Mouse (Mus musculus): ENCODE measurements around the gene Smoc2. TPM values are rescaled to one million over a fixed set of nuclear protein-coding genes. Genes with fewer than 3 reads are reported as not detected.

The Smoc2 gene
- polyA plus RNA-seq, 1 experiment, result 0.24 TPM

DNA sequence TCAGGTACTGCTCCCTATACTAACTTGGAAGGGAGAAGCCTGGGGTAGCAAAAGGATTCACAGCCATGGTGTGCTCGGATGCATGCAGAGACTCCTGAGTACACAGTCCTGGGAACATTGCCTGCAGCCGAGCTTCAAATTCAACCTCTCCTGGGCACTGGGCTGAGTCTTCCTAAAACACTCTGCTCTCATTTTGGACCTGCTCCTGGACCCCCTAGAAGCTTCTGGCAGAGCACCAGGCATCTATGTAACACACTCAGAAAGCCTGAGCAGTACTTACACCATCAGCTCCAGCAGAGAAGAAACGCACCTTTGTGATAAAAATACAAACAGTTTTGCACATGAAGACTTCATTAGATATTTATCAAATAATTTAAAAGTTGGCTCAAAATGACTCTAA lies 18.3 kb upstream of the Smoc2 start:
- H3K4me1 ChIP-seq (ENCODE audit: control insufficient read depth), result peaks cover 52% of the 10 kb centered on the region
- H3K27me3 ChIP-seq (ENCODE audit: control insufficient read depth), result peaks cover 12% of the 10 kb centered on the region
- no peaks in the 10 kb centered on the region for H3K9me3 ChIP-seq (ENCODE audit: control insufficient read depth, low read length)
- H3K36me3 ChIP-seq (ENCODE audit: control insufficient read depth), result peaks cover 9% of the 10 kb centered on the region
- TF ChIP-seq GATA1 (IDR thresholded peaks at IDR 0.05; ENCODE audit: low read length), result no peak
- H3K4me3 ChIP-seq (replicated peaks), result no peak overlapping the region

DNA sequence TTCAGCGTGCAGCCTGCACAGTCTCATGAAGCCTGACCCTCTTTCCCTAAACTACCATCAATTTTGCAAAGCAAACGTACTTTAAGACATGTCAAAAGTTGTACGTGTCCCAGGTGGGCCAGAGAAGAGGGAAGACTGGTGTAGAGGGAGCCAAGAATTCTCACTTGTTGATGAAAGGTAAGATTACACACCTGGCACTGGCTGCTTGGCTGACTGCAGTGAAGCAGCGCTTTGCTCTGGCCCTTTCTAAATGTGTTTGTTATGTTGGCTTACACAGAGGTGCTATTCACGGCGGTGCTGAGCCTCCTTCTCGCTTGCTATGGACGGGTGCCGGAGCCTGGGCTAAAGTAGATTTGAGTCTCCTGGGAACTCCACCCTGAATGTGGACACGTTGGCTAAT lies 17.1 kb upstream of the Smoc2 start:
- Histone ChIP-seq H3K4me1 (ENCODE audit: control insufficient read depth) (peaks cover 46% of the 10 kb centered on the region), H3K36me3 (ENCODE audit: control insufficient read depth) (peaks cover 9% of the 10 kb centered on the region), H3K4me3 (replicated peaks) (no peak overlapping the region), H3K27me3 (ENCODE audit: control insufficient read depth) (peaks cover 14% of the 10 kb centered on the region), H3K9me3 (ENCODE audit: control insufficient read depth, low read length) (no peaks in the 10 kb centered on the region)
- TF ChIP-seq TAL1 (IDR thresholded peaks at IDR 0.05; ENCODE audit: low read length) (no peak), GATA1 (IDR thresholded peaks at IDR 0.05; ENCODE audit: low read length) (no peak)

DNA sequence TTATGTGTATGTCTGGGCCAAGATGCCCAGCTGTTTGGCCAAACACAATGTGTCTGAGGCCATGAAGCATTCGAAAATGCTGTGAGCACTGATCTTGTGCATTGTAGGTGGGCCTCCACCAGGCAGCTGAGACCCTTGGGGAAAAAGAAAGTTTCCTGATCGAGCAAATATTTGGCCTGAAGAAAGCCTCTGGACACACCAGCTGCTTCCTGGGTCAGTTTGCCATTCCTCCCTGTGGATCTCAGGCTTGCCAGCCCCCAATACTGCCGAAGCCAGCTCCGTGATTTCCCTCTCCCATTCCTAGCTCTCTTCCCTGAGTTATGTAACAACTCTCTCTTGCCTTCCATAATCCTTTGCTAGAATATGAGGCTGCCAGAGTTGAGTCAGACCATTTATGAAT lies 11.3 kb upstream of the Smoc2 start:
- TF ChIP-seq GATA1 (IDR thresholded peaks at IDR 0.05; ENCODE audit: low read length) (no peak), TAL1 (IDR thresholded peaks at IDR 0.05; ENCODE audit: low read length) (no peak)
- Histone ChIP-seq H3K4me3 (replicated peaks) (no peak overlapping the region), H3K9me3 (ENCODE audit: control insufficient read depth, low read length) (no peaks in the 10 kb centered on the region), H3K4me1 (ENCODE audit: control insufficient read depth) (peaks cover 29% of the 10 kb centered on the region), H3K36me3 (ENCODE audit: control insufficient read depth) (no peaks in the 10 kb centered on the region), H3K27me3 (ENCODE audit: control insufficient read depth) (peaks cover 14% of the 10 kb centered on the region)

DNA sequence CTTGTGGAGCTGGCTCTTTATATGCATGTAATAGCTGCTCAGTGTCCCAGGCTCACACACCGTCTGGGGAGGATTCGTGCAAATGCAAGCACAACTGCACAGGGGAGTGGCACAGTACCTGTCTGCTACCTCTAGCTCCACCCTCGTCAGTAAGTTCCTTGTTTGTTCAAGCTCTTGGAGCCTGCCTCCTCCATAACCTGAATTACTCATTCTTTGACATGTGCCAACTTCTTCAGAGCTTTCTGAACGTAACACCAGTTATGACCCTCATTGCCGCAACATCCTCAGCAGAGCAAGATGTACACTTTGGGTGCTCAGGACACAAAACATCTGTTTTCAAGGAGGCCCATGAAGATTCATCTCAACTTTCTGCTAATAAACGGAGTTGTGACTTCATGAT lies 5.9 kb upstream of the Smoc2 start:
- Histone ChIP-seq H3K9me3 (ENCODE audit: control insufficient read depth, low read length) (no peaks in the 10 kb centered on the region), H3K27me3 (ENCODE audit: control insufficient read depth) (peaks cover 38% of the 10 kb centered on the region), H3K36me3 (ENCODE audit: control insufficient read depth) (no peaks in the 10 kb centered on the region), H3K4me1 (ENCODE audit: control insufficient read depth) (peaks cover 8% of the 10 kb centered on the region), H3K4me3 (replicated peaks) (no peak overlapping the region)
- TF ChIP-seq TAL1 (IDR thresholded peaks at IDR 0.05; ENCODE audit: low read length) (no peak), GATA1 (IDR thresholded peaks at IDR 0.05; ENCODE audit: low read length) (no peak)

DNA sequence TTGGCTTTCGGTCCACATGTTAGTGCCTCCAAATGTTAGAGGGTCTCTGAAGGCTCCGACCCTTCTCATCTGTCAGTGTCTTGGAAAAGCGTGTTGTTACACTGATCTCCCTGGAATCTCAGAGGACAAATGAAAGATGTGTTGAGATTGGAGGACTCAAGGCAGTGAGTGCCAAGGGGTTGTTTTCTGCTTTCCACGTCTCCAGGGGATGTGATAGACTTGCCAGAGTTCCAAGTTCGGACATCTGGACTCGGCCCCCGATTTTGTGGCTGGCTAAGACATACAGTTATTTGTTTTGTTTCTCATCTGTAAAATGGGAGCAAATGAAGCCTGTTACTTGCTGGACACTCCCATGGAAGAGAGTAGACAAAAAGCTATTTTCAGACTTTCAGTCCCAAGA lies 2.0 kb upstream of the Smoc2 start:
- TF ChIP-seq TAL1 (IDR thresholded peaks at IDR 0.05; ENCODE audit: low read length), result no peak
- no peak for TF ChIP-seq GATA1 (IDR thresholded peaks at IDR 0.05; ENCODE audit: low read length)
- Histone ChIP-seq H3K27me3 (ENCODE audit: control insufficient read depth) (peaks cover 78% of the 10 kb centered on the region), H3K4me3 (replicated peaks) (no peak overlapping the region), H3K36me3 (ENCODE audit: control insufficient read depth) (no peaks in the 10 kb centered on the region), H3K9me3 (ENCODE audit: control insufficient read depth, low read length) (peaks cover 3% of the 10 kb centered on the region; the same call in 1 of the 2 replicates), H3K4me1 (ENCODE audit: control insufficient read depth) (peaks cover 8% of the 10 kb centered on the region)

DNA sequence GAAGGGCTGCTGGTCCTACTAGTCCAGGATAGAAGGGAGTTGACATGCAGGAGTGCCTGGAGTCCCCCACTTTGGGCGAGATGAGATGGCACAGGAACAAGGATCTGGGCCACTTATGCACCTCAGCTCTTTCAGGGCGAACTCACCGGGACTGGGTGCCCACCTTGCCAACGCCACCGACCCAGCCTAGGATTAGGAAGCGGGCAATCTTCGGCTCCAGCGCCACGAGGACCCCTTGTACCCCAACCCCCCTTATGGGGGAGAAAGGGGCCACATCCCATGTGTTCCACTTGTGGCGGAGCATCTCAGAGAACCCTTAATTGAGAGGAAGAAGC lies 627 bp downstream of the Smoc2 start:
- H3K9me3 ChIP-seq (ENCODE audit: control insufficient read depth, low read length), result peaks cover 3% of the 10 kb centered on the region; the same call in 1 of the 2 replicates
- TF ChIP-seq GATA1 (IDR thresholded peaks at IDR 0.05; ENCODE audit: low read length) (no peak), TAL1 (IDR thresholded peaks at IDR 0.05; ENCODE audit: low read length) (no peak)
- peak overlapping the region; percentile 60 for H3K4me3 ChIP-seq (replicated peaks)
- H3K27me3 ChIP-seq (ENCODE audit: control insufficient read depth), result peaks cover 88% of the 10 kb centered on the region
- H3K4me1 ChIP-seq (ENCODE audit: control insufficient read depth), result peaks cover 8% of the 10 kb centered on the region
- H3K36me3 ChIP-seq (ENCODE audit: control insufficient read depth), result no peaks in the 10 kb centered on the region

DNA sequence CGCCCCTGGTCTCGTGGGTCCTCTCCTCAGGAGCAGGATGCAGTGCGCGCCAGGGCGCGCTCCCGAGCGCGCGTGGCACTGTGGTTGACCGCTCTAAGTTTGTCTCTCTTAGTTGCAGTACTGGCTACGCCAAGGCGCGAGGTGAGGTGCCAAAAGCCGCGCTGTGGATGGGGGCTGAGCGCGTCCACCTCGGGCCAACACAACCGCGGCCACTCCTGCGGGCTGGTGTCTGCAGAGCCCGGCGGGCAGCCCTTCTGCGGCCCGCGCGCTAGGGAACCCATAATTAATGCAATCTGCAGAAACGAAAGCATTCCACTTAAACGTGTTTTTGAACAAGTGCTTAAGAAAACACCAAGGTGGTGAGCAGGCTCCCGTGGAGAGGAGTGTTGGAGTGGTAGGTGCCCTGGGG lies 1.1 kb downstream of the Smoc2 start:
- H3K9me3 ChIP-seq (ENCODE audit: control insufficient read depth, low read length), result peaks cover 3% of the 10 kb centered on the region; the same call in 1 of the 2 replicates
- TF ChIP-seq TAL1 (IDR thresholded peaks at IDR 0.05; ENCODE audit: low read length), result no peak
- TF ChIP-seq GATA1 (IDR thresholded peaks at IDR 0.05; ENCODE audit: low read length), result no peak
- H3K36me3 ChIP-seq (ENCODE audit: control insufficient read depth), result no peaks in the 10 kb centered on the region
- H3K27me3 ChIP-seq (ENCODE audit: control insufficient read depth), result peaks cover 83% of the 10 kb centered on the region
- H3K4me1 ChIP-seq (ENCODE audit: control insufficient read depth), result peaks cover 8% of the 10 kb centered on the region
- peak overlapping the region; percentile 60 for H3K4me3 ChIP-seq (replicated peaks)

DNA sequence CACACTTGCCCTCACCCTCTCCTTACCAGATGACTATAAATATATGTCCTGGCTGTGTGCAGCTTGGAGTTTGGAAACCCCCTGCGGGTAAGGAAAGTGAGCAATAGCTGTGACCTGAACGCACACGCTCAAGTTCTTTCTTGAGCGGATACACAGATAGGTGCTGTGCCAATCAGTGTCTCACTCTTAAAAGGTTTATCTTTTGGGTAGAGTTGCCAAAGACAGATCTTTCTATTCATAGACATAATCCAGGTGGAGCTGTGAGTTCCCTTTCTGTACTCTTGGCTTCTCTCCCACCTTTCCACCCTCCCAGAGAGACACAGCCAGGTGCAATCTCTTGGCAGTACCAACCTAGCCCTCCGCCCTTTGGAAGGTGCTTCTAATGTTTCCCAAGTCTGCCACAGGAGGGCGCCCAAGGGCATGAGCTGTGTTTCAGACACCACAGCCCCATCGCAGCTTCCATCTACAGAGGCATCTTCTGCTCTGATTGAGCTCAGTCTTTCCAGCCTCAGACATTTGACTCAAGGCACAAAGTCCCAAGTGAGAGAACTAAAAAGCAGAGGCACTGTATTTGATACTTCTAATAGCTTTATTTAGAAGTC lies 8.8 kb downstream of the Smoc2 start:
- no peaks in the 10 kb centered on the region for H3K36me3 ChIP-seq (ENCODE audit: control insufficient read depth)
- H3K27me3 ChIP-seq (ENCODE audit: control insufficient read depth), result peaks cover 16% of the 10 kb centered on the region
- H3K4me3 ChIP-seq (replicated peaks), result no peak overlapping the region
- no peaks in the 10 kb centered on the region for H3K9me3 ChIP-seq (ENCODE audit: control insufficient read depth, low read length)
- TF ChIP-seq TAL1 (IDR thresholded peaks at IDR 0.05; ENCODE audit: low read length) (no peak), GATA1 (IDR thresholded peaks at IDR 0.05; ENCODE audit: low read length) (no peak)
- H3K4me1 ChIP-seq (ENCODE audit: control insufficient read depth), result no peaks in the 10 kb centered on the region

DNA sequence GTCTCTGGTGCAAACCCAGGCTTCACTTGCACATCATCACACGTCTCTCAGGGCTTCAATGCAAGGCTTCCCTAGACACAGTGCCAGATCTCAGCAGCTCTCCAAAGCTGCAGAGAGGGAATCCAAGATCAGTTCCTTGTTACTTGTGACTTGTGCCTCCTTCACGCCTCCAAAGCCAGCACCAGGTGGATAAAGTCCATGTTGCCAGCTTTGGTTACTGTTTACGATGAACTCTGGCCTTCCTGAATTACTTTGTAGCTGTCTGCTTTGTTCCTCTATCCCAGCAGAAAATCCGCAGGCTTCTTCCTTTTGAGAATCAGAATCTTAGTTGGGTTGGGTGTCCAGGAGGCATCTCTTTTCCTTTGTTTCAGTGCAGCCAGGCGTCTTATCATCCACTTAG lies 14.3 kb downstream of the Smoc2 start:
- TF ChIP-seq GATA1 (IDR thresholded peaks at IDR 0.05; ENCODE audit: low read length) (no peak), TAL1 (IDR thresholded peaks at IDR 0.05; ENCODE audit: low read length) (no peak)
- Histone ChIP-seq H3K4me3 (replicated peaks) (no peak overlapping the region), H3K9me3 (ENCODE audit: control insufficient read depth, low read length) (no peaks in the 10 kb centered on the region), H3K36me3 (ENCODE audit: control insufficient read depth) (no peaks in the 10 kb centered on the region), H3K27me3 (ENCODE audit: control insufficient read depth) (no peaks in the 10 kb centered on the region), H3K4me1 (ENCODE audit: control insufficient read depth) (no peaks in the 10 kb centered on the region)

DNA sequence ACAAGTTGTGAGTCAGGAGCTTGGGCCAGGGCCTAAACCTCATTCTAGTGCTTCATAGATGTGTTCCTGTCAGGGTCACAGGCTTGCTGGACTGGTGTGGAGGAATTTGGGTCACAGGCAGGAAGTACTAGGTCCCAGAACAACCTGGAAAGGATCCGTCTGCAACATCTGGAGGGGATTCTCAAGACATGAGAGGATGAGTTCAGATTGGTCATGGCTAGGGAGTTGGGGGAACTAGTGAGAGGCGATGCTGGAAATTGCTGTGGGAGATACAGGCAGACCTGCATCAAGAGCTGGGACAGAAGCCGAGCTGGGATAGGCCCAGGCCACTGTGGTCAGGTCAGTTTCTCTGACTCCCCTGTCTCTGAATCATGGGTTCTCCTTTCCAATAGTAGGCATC lies 15.8 kb downstream of the Smoc2 start:
- Histone ChIP-seq H3K9me3 (ENCODE audit: control insufficient read depth, low read length) (no peaks in the 10 kb centered on the region), H3K36me3 (ENCODE audit: control insufficient read depth) (no peaks in the 10 kb centered on the region), H3K27me3 (ENCODE audit: control insufficient read depth) (no peaks in the 10 kb centered on the region), H3K4me1 (ENCODE audit: control insufficient read depth) (no peaks in the 10 kb centered on the region), H3K4me3 (replicated peaks) (no peak overlapping the region)
- no peak for TF ChIP-seq GATA1 (IDR thresholded peaks at IDR 0.05; ENCODE audit: low read length)
- no peak for TF ChIP-seq TAL1 (IDR thresholded peaks at IDR 0.05; ENCODE audit: low read length)
